Mouse (Mus musculus) adipocyte (in vitro differentiated cells): ENCODE data around the gene Suds3.

ENCODE experiments used
- DNase-seq: peaks from one replicate; pipeline ENCODE4 v3.0.0-alpha.2; 2016; ENCODE audit warnings: low spot score

Gene Suds3

GRCm38 (mm10) chr5:117113330-117113729 lies 2.6 kb downstream of the Suds3 start:
- DNase-seq = no peak

GRCm38 (mm10) chr5:117111774-117112112 lies 4.2 kb downstream of the Suds3 start:
- no peak for DNase-seq

GRCm38 (mm10) chr5:117111064-117111773 lies 4.7 kb downstream of the Suds3 start:
- no peak for DNase-seq

- DNase-seq = no peak
Observed at GRCm38 (mm10) chr5:117109522-117109921, 6.4 kb downstream of the Suds3 start.

GRCm38 (mm10) chr5:117108731-117109130 lies 7.2 kb downstream of the Suds3 start:
- no peak for DNase-seq

GRCm38 (mm10) chr5:117108292-117108691 lies 7.6 kb downstream of the Suds3 start:
- DNase-seq = no peak

GRCm38 (mm10) chr5:117105761-117106160 lies 10.2 kb downstream of the Suds3 start:
- DNase-seq = no peak

GRCm38 (mm10) chr5:117104329-117104728 lies 11.6 kb downstream of the Suds3 start:
- DNase-seq = no peak

- no peak for DNase-seq
Observed at GRCm38 (mm10) chr5:117103194-117103929, 12.6 kb downstream of the Suds3 start.

- DNase-seq = peak; percentile 23
Observed at GRCm38 (mm10) chr5:117099742-117100141, 16.2 kb downstream of the Suds3 start.

GRCm38 (mm10) chr5:117099008-117099407 lies 16.9 kb downstream of the Suds3 start:
- no peak for DNase-seq

GRCm38 (mm10) chr5:117096716-117097115 lies 19.2 kb downstream of the Suds3 start:
- peak; percentile 87 for DNase-seq

GRCm38 (mm10) chr5:117094431-117094830 lies 21.5 kb downstream of the Suds3 start:
- DNase-seq = peak; percentile 87

- no peak for DNase-seq
Observed at GRCm38 (mm10) chr5:117089786-117090185, 26.1 kb downstream of the Suds3 start.

GRCm38 (mm10) chr5:117089147-117089546 lies 26.8 kb downstream of the Suds3 start:
- DNase-seq = no peak

- DNase-seq = no peak
Observed at GRCm38 (mm10) chr5:117087718-117088117, 28.2 kb downstream of the Suds3 start.

GRCm38 (mm10) chr5:117069498-117069894 lies 46.4 kb downstream of the Suds3 start:
- DNase-seq = no peak

GRCm38 (mm10) chr5:117068808-117069497 lies 47.0 kb downstream of the Suds3 start:
- DNase-seq = no peak

- DNase-seq = no peak
Observed at GRCm38 (mm10) chr5:117068181-117068580, 47.7 kb downstream of the Suds3 start.

GRCm38 (mm10) chr5:117061251-117061650 lies 54.7 kb downstream of the Suds3 start:
- no peak for DNase-seq

- DNase-seq = no peak
Observed at GRCm38 (mm10) chr5:117060484-117061130, 55.3 kb downstream of the Suds3 start.

GRCm38 (mm10) chr5:117049940-117050339 lies 66.0 kb downstream of the Suds3 start:
- no peak for DNase-seq
